Mouse (Mus musculus) right cerebral cortex, postnatal 14 days (tissue): ENCODE results near the gene Meis1.

ENCODE experiments used
- DNase-seq: peaks from one replicate; pipeline ENCODE4 v3.0.0; 2022

Meis1 gene

GRCm38 (mm10) chr11:19018489-19019203 lies at the start of gene Meis1:
Gene Meis1 (minus strand): TSS chr11:19018985.
- peak; percentile 68 for DNase-seq

GRCm38 (mm10) chr11:19067334-19067733 lies 48.5 kb upstream of the Meis1 start:
- DNase-seq: no peak

GRCm38 (mm10) chr11:19049276-19049675 lies 30.5 kb upstream of the Meis1 start:
- no peak for DNase-seq

- no peak for DNase-seq
Observed at GRCm38 (mm10) chr11:19036595-19037166, 17.9 kb upstream of the Meis1 start.

- DNase-seq: peak; percentile 32
Observed at GRCm38 (mm10) chr11:19026581-19027561, 8.1 kb upstream of the Meis1 start.

- DNase-seq: no peak
Observed at GRCm38 (mm10) chr11:19025976-19026520, 7.3 kb upstream of the Meis1 start.

GRCm38 (mm10) chr11:19024496-19025265 lies 5.9 kb upstream of the Meis1 start:
- no peak for DNase-seq

- no peak for DNase-seq
Observed at GRCm38 (mm10) chr11:19023356-19023755, 4.6 kb upstream of the Meis1 start.

- no peak for DNase-seq
Observed at GRCm38 (mm10) chr11:19022576-19022975, 3.8 kb upstream of the Meis1 start.

GRCm38 (mm10) chr11:19020951-19021710 lies 2.3 kb upstream of the Meis1 start:
- DNase-seq: no peak

GRCm38 (mm10) chr11:19020371-19020824 lies 1.6 kb upstream of the Meis1 start:
- DNase-seq: peak; percentile 84

- no peak for DNase-seq
Observed at GRCm38 (mm10) chr11:19019204-19020171, 703 bp upstream of the Meis1 start.

GRCm38 (mm10) chr11:19017719-19018413 lies 919 bp downstream of the Meis1 start:
- no peak for DNase-seq

GRCm38 (mm10) chr11:19017262-19017661 lies 1.5 kb downstream of the Meis1 start:
- no peak for DNase-seq

- no peak for DNase-seq
Observed at GRCm38 (mm10) chr11:19016481-19017220, 2.1 kb downstream of the Meis1 start.

- no peak for DNase-seq
Observed at GRCm38 (mm10) chr11:19015731-19016461, 2.9 kb downstream of the Meis1 start.

GRCm38 (mm10) chr11:19015381-19015730 lies 3.4 kb downstream of the Meis1 start:
- no peak for DNase-seq
